Mouse (Mus musculus) brain, embryonic 14.5 days (tissue): ENCODE measurements around the gene Cdk5r1.

Experiments
- CTCF ChIP-seq: fragments of 200-500 bp; IDR thresholded peaks from 2 replicates; pipeline ENCODE4 v1.5.1; 2012; ENCODE audit warnings: inconsistent platforms, mild to moderate bottlenecking, moderate library complexity, borderline replicate concordance; ENCODE audit not compliant: insufficient read depth, insufficient read length; ENCODE audit errors: extremely low read depth
- POLR2A ChIP-seq: fragments of 200-500 bp; IDR thresholded peaks from 2 replicates; pipeline ENCODE4 v1.6.1; 2012; ENCODE audit warnings: mild to moderate bottlenecking, inconsistent platforms, borderline replicate concordance; ENCODE audit not compliant: poor library complexity, insufficient read depth, insufficient read length, severe bottlenecking; ENCODE audit errors: extremely low read depth

DNA sequence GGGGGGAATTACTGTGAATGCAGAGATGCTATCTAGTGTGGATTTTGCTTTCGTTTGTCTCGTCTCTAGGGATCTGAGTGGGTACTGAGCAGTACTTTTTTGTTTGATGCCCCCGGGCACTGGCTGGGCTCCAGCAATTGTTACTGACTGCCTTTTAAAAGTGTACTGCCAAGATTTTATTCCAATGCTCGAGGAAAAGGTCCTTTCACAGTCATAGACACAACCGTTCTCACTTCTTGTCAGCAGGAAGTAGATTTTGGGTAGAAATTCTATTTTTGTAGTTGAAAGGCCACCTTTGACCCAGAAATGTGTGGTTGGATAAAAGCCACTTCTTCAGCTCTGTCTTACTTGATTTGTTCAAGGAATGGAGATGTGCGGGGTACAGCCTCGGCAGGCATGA, 37.0 kb downstream of the Cdk5r1 start:
- TF ChIP-seq POLR2A (no peak), CTCF (no peak)
